Mouse (Mus musculus) mature B cell (primary cell): ENCODE results near the gene Tbxas1.

ENCODE experiments used
- in situ Hi-C: fragments of 300-500 bp; cut with MboI; formaldehyde crosslinking; loops from 2 replicates; pipeline ENCODE4 v1.14.3; 2019

Gene Tbxas1

GRCm38 (mm10) chr6:38995774-38996173 lies 120.6 kb downstream of the Tbxas1 start:
- in situ Hi-C loops, result no loop called here

DNA sequence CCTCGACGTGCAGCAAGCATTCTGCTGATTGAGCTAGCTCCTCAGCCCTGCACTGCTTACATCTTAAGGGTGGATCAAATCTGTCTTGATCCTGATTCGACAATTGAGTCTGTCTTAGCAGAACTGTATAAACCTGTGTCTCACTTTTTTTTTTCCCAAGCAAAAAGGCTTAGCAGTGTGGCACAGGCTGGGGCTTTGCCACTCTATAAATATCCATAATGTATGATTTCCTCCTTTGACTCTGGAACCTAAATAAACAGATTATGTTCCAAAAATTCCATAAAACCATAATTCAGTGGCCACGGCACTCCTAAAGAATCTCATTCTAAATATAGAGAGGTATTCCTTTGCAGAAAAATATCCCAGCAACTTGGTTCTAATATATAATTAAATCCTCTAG lies 122.6 kb downstream of the Tbxas1 start:
- in situ Hi-C loops, result no loop called here

DNA sequence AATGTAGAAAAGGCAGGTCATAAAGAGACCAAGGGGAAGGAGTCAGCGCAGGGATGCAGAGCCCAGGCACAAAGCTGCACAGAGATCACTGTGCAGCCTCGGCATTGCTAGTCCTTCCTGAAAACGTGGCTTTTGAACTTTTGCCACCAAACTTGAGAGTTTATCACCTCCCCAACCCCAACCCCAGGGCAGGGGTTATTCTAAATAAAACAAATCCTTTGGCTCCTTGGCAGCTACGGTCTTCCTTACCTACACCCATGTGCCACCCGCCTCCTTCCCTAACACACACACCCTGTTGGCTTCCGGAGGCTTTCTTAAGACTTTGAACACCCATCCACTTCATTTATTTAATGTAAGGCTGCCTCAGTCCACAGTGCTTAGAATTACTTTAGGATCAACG lies 127.9 kb downstream of the Tbxas1 start:
- in situ Hi-C loops, result no loop called here

- in situ Hi-C loops, result no loop called here
These were observed 128.8 kb downstream of the Tbxas1 start for GRCm38 (mm10) chr6:39004003-39004473.

- in situ Hi-C loops, result no loop called here
These were observed 130.2 kb downstream of the Tbxas1 start for GRCm38 (mm10) chr6:39005267-39005944.

DNA sequence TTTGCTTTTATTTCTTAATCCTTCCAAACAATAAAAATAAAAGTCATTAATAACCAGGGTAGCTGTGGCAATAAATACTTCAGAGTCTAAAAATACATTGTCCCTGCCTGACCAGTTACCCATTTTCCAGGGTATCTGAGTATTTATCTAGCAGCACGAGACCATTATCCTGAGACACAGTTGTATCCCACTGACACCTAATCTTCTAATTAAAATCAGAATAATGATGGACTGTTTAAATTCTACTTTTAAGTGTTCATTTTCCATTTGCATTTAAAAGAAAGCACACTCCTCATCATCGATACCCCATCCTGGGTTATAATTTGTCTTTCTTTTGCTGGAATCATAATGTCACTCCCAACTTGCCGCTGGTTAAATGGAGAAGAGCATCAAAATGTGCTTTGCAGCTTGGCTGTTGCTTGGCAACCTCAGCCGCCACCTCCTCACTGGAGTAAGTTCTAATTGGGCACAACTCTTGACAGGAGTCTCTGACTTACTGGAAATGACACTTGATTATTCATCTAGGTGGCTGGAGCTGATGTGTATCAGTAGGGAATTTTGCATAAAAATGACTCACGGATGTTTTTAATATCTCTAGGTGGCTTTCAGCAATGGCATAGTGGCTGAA lies 130.9 kb downstream of the Tbxas1 start:
- in situ Hi-C loops, result no loop called here

- in situ Hi-C loops, result no loop called here
These were observed 132.0 kb downstream of the Tbxas1 start for GRCm38 (mm10) chr6:39007223-39007622.

DNA sequence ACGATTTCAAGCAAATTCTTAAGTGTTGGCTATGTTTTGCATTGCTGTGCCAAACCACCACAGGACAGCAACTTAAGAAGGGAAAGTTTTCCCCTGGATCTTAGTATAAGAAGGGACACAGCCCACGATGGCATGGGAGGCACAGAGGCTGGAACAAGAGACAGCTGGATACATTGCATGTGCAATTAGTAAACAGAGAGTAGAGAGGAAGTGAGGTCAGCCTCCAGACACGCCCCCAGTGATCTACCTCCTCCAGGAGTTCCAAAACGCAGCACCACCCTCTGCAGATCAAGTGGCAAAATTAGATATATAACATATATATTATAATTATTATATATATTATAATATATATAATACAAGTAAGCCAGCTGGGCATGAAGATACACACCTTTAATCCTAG lies 132.9 kb downstream of the Tbxas1 start:
- in situ Hi-C loops, result no loop called here

DNA sequence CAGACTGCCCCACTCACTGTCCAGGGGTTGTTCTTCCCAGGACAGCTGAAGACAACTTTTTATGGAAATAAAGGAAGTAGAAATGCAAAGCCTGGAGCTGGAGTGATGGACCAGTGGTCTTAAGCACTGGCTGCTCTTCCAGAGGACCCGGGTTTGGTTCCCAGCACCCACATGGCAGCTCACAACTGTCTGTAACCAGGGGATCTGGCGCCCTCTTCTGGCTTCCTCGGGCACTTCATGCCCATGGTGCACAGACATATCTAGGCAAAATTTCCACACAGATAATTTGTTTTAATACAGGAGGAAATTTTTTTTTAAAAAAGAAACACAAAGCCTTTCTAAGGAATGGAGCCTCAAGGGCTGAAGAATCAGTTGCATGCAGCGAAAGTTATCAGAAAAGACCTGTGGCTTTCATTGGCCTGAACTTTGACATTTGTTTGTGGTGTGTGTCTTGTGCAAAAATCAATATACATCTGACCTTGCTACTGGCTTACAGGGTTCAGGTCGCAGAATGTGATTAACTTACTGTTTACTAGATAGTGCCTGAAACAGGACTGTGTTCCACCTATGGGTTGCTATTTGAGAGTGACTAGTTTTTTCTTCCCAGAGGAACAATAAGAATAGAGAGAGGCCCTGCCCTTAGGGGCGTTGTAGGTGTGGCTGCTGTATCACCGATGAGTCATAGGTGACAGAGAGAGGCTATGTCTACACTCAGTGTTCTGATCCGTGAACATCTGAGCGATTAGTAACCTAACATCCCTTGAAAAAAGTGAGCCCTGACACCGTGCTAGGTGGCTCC lies 138.0 kb downstream of the Tbxas1 start:
- in situ Hi-C loops, result no loop called here

- in situ Hi-C loops, result no loop called here
These were observed 142.7 kb downstream of the Tbxas1 start for GRCm38 (mm10) chr6:39017942-39018341.

DNA sequence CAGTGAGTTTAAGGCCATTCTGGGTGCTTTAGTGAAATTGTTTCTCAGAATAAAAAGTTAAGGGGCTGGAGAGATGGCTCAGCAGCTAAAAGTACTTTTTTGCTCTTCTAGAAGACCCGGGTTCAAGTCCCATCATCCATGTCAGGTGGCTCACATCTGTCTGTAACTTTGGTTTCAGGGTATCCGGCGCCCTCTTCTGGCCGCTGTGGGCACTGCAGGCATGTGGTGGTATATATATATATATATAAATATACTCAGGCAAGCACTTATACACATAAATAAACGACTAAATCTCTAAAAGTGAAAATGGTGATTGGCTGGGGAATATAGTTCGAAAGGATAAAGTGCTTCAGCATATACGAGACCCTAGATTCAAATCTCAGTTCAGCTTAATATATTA lies 143.6 kb downstream of the Tbxas1 start:
- in situ Hi-C loops, result no loop called here

DNA sequence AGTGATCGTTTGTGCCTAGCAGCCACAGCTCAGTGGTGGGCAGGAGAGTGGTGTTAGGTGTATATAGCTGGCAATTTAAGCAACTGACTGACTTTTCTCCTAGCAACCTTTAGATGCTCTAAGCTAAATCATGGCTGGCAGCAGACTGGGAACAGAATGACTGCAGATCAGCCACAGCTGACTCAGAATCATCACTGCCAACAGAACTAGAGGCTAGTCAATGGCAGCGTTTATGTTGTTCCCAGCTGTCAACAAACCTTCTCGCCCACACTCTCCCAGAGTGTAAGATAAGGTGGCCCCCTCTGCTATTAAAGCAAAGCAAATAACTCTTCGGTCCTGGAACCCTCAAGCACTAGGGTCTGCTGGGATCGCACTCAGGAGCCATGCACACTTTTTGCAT lies 144.0 kb downstream of the Tbxas1 start:
- in situ Hi-C loops, result no loop called here

DNA sequence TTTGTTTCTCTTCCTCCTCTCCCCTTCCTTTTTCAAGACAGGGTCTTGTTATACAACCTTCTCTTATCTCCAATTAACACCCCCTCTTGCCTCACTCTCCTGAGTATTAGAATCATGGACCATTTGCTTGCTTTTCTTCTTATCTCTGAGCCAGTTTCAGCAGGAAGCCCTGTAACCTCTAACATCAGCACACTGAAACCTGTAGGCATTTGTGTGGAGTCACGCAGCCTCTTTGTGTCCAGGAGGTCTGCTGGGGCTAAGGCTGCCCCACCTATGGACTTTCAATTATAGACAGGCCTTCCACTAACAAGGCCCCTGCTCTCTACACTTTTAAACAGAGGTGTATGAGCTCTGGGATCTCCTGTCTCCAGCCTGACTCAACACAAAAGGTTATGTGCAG lies 146.7 kb downstream of the Tbxas1 start:
- in situ Hi-C loops, result no loop called here

- in situ Hi-C loops, result no loop called here
These were observed 147.4 kb downstream of the Tbxas1 start for GRCm38 (mm10) chr6:39022461-39023181.

- in situ Hi-C loops, result no loop called here
These were observed 149.4 kb downstream of the Tbxas1 start for GRCm38 (mm10) chr6:39024631-39025030.

GRCm38 (mm10) chr6:39025038-39025437 lies 149.8 kb downstream of the Tbxas1 start:
- in situ Hi-C loops, result no loop called here

GRCm38 (mm10) chr6:39030714-39031113 lies 155.5 kb downstream of the Tbxas1 start:
- in situ Hi-C loops, result no loop called here

- in situ Hi-C loops, result no loop called here
These were observed 158.5 kb downstream of the Tbxas1 start for GRCm38 (mm10) chr6:39033676-39034075.

DNA sequence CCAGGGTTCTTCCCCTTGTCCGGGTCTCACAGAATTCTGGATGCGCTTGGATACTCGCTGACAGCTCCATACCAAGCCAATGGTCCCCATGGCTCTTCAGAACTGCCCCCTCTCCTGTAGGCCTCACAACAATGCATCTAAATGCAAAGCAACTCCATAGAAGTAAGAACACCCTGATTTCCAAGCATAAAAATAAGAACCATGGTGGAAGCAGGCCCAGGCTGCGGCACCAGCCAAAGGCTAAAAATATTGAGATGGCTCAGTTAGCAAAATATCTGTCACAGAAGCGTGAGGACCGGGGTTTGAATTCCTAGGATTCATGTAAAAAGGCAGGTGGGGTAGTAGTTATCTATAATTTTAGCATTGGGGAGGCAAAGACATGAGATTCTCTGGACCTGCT lies 159.8 kb downstream of the Tbxas1 start:
- in situ Hi-C loops, result no loop called here

- in situ Hi-C loops, result no loop called here
These were observed 161.0 kb downstream of the Tbxas1 start for GRCm38 (mm10) chr6:39036204-39036603.

GRCm38 (mm10) chr6:39040451-39040850 lies 165.2 kb downstream of the Tbxas1 start:
- in situ Hi-C loops, result no loop called here

GRCm38 (mm10) chr6:39049141-39049540 lies 173.9 kb downstream of the Tbxas1 start:
- in situ Hi-C loops, result no loop called here
